Mouse (Mus musculus): ENCODE measurements around the gene Cracr2a. TPM values are rescaled to one million over a fixed set of nuclear protein-coding genes. Genes with fewer than 3 reads are reported as not detected.

Gene Cracr2a
- total and polyA plus RNA-seq, 3 experiments = 0.05 TPM; not detected in 2

GRCm38 (mm10) chr6:127714906-127715305 is 153.8 kb downstream of the Cracr2a start:
- Histone ChIP-seq H3K4me3 (ENCODE audit: low read depth, low read length) (no peak overlapping the region), H3K4me1 (ENCODE audit: insufficient read depth, low read depth, low read length) (no peaks in the 10 kb centered on the region), H3K9me3 (replicated peaks) (peaks cover 80% of the 10 kb centered on the region), H3K36me3 (replicated peaks) (no peaks in the 10 kb centered on the region), H3K27me3 (ENCODE audit: insufficient read depth, low read length) (no peaks in the 10 kb centered on the region)
- ATAC-seq (ENCODE audit: extremely low read depth, insufficient number of reproducible peaks, low FRiP score, poor library complexity, severe bottlenecking) (no peak), DNase-seq (ENCODE audit: low spot score) (no peak)
- TF ChIP-seq GATA2 (IDR thresholded peaks at IDR 0.05; ENCODE audit: borderline replicate concordance, low read depth, low read length) (no peak), CTCF (IDR thresholded peaks at IDR 0.05; ENCODE audit: low read depth, low read length) (no peak), POLR2AphosphoS5 (IDR thresholded peaks at IDR 0.05; ENCODE audit: insufficient replicate concordance, low read depth, low read length) (no peak), TAL1 (conservative IDR thresholded peaks at IDR 0.05; ENCODE audit: low read depth, low read length) (no peak), GATA1 (IDR thresholded peaks at IDR 0.05; ENCODE audit: borderline replicate concordance, low read length) (no peak)

DNA sequence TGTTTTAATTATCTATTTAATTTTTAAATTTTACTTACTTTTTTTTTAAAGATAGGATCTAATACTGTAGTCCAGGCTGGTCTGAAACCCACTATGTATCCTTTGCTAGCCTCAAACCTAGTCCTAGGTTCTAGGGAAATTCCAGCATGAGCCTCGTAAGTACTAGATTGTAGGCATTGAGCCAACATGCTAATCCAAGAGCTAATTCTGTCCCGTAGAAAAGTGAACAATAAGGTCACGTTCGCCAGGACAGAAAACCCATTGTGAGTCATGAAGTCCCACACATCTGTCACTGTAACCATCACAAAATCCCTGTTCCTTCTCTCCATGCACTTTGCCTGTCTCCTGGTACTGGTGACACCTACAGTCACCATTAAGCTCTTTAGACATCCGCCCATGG is 154.3 kb downstream of the Cracr2a start:
- DNase-seq (ENCODE audit: low spot score) (no peak), ATAC-seq (ENCODE audit: extremely low read depth, insufficient number of reproducible peaks, low FRiP score, poor library complexity, severe bottlenecking) (no peak)
- H3K4me3 ChIP-seq (ENCODE audit: low read depth, low read length) = no peak overlapping the region
- H3K9me3 ChIP-seq (replicated peaks) = peaks cover 83% of the 10 kb centered on the region
- no peaks in the 10 kb centered on the region for H3K36me3 ChIP-seq (replicated peaks)
- TF ChIP-seq POLR2AphosphoS5 (IDR thresholded peaks at IDR 0.05; ENCODE audit: insufficient replicate concordance, low read depth, low read length) (no peak), GATA1 (IDR thresholded peaks at IDR 0.05; ENCODE audit: borderline replicate concordance, low read length) (no peak), CTCF (IDR thresholded peaks at IDR 0.05; ENCODE audit: low read depth, low read length) (no peak), TAL1 (conservative IDR thresholded peaks at IDR 0.05; ENCODE audit: low read depth, low read length) (no peak), GATA2 (IDR thresholded peaks at IDR 0.05; ENCODE audit: borderline replicate concordance, low read depth, low read length) (no peak)
- H3K27me3 ChIP-seq (ENCODE audit: insufficient read depth, low read length) = no peaks in the 10 kb centered on the region
- no peaks in the 10 kb centered on the region for H3K4me1 ChIP-seq (ENCODE audit: insufficient read depth, low read depth, low read length)

- no peak for DNase-seq (ENCODE audit: low spot score)
- H3K36me3 ChIP-seq (replicated peaks) = no peaks in the 10 kb centered on the region
- TF ChIP-seq GATA1 (IDR thresholded peaks at IDR 0.05; ENCODE audit: borderline replicate concordance, low read length) (no peak), TAL1 (conservative IDR thresholded peaks at IDR 0.05; ENCODE audit: low read depth, low read length) (no peak), POLR2AphosphoS5 (IDR thresholded peaks at IDR 0.05; ENCODE audit: insufficient replicate concordance, low read depth, low read length) (no peak), GATA2 (IDR thresholded peaks at IDR 0.05; ENCODE audit: borderline replicate concordance, low read depth, low read length) (no peak), CTCF (IDR thresholded peaks at IDR 0.05; ENCODE audit: low read depth, low read length) (no peak)
- no peak overlapping the region for H3K4me3 ChIP-seq (ENCODE audit: low read depth, low read length)
- H3K4me1 ChIP-seq (ENCODE audit: insufficient read depth, low read depth, low read length) = no peaks in the 10 kb centered on the region
- ATAC-seq (ENCODE audit: extremely low read depth, insufficient number of reproducible peaks, low FRiP score, poor library complexity, severe bottlenecking) = no peak
- no peaks in the 10 kb centered on the region for H3K27me3 ChIP-seq (ENCODE audit: insufficient read depth, low read length)
- peaks cover 73% of the 10 kb centered on the region for H3K9me3 ChIP-seq (replicated peaks)
These were observed 156.3 kb downstream of the Cracr2a start for GRCm38 (mm10) chr6:127717239-127718137.

DNA sequence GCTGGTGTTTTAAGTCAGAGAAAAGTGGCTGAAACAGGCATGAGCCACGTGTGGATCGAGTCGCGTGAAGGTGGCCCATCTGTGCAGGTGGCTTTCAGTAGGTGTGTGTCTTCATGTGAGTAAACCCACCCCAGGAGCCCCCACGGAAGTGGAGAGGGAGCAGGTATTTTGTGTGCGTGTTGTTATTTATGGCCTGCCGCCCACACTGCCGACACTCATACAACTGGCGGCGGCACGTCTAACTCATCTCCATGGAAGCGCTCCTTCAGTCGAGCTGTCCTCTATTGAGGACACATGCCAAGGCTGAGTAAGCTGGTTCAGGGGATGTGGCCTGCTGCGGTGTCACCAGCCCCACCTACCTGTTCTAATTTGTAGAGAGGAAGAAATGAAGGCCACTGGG is 158.7 kb downstream of the Cracr2a start:
- TF ChIP-seq GATA2 (IDR thresholded peaks at IDR 0.05; ENCODE audit: borderline replicate concordance, low read depth, low read length) (no peak), POLR2AphosphoS5 (IDR thresholded peaks at IDR 0.05; ENCODE audit: insufficient replicate concordance, low read depth, low read length) (no peak), TAL1 (conservative IDR thresholded peaks at IDR 0.05; ENCODE audit: low read depth, low read length) (no peak), CTCF (IDR thresholded peaks at IDR 0.05; ENCODE audit: low read depth, low read length) (no peak), GATA1 (IDR thresholded peaks at IDR 0.05; ENCODE audit: borderline replicate concordance, low read length) (no peak)
- no peak for DNase-seq (ENCODE audit: low spot score)
- Histone ChIP-seq H3K4me3 (ENCODE audit: low read depth, low read length) (no peak overlapping the region), H3K4me1 (ENCODE audit: insufficient read depth, low read depth, low read length) (no peaks in the 10 kb centered on the region), H3K36me3 (replicated peaks) (no peaks in the 10 kb centered on the region), H3K27me3 (ENCODE audit: insufficient read depth, low read length) (no peaks in the 10 kb centered on the region), H3K9me3 (replicated peaks) (peaks cover 76% of the 10 kb centered on the region)
- ATAC-seq (ENCODE audit: extremely low read depth, insufficient number of reproducible peaks, low FRiP score, poor library complexity, severe bottlenecking) = no peak

DNA sequence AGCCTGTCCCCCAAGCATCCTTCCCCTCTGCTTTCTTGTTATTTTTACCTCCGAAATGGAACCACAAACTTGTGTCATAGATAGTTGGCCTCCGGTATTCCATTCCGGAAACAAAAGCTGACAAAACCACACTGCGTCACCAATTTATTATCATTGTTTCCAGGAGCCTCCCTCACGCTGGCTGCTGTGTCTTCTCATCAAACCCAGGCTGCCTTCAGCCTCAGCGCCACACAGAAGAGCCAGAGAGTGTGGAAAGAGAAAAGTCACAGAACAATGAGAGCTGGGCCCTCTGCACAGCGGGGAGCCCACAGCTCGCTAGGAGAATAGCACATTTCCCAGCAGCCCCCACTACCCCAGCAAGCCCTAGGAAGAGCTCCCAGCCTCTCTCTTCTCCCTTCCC is 162.0 kb downstream of the Cracr2a start:
- Histone ChIP-seq H3K9me3 (replicated peaks) (peaks cover 77% of the 10 kb centered on the region), H3K27me3 (ENCODE audit: insufficient read depth, low read length) (no peaks in the 10 kb centered on the region), H3K4me3 (ENCODE audit: low read depth, low read length) (no peak overlapping the region), H3K4me1 (ENCODE audit: insufficient read depth, low read depth, low read length) (no peaks in the 10 kb centered on the region), H3K36me3 (replicated peaks) (no peaks in the 10 kb centered on the region)
- DNase-seq (ENCODE audit: low spot score) (no peak), ATAC-seq (ENCODE audit: extremely low read depth, insufficient number of reproducible peaks, low FRiP score, poor library complexity, severe bottlenecking) (no peak)
- TF ChIP-seq POLR2AphosphoS5 (IDR thresholded peaks at IDR 0.05; ENCODE audit: insufficient replicate concordance, low read depth, low read length) (no peak), GATA1 (IDR thresholded peaks at IDR 0.05; ENCODE audit: borderline replicate concordance, low read length) (no peak)

Other genes starting within 250 kb of the Cracr2a start
- gene Parp11, start 114.5 kb upstream of the Cracr2a start, total RNA-seq (2014; fragmentation: Nextera tagmentation) = 19.5 and 27.5 TPM in 2 replicates
- gene Parp11, start 114.5 kb upstream of the Cracr2a start, total RNA-seq (2017) = 22.3 and 26.8 TPM in 2 replicates
- gene Parp11, start 114.5 kb upstream of the Cracr2a start, polyA plus RNA-seq (2012) = 5.0 and 5.7 TPM in 2 replicates
- gene Prmt8, start 208.1 kb downstream of the Cracr2a start, total RNA-seq (2014; fragmentation: Nextera tagmentation) = not detected in 2 replicates
- gene Prmt8, start 208.1 kb downstream of the Cracr2a start, total RNA-seq (2017) = 0.05 TPM in 1 of 2 replicates, not detected in the other
- gene Prmt8, start 208.1 kb downstream of the Cracr2a start, polyA plus RNA-seq (2012) = not detected in 2 replicates

Measured in G1E (cell line).